Mouse (Mus musculus): ENCODE results near the gene Vamp4. TPM values are rescaled to one million over a fixed set of nuclear protein-coding genes. Genes with fewer than 3 reads are reported as not detected.
A peak's percentile ranks its signal among the peaks of the same experiment; 100 is the strongest.

Gene Vamp4
- total and polyA plus RNA-seq, 3 experiments, result 19.8 to 68.6 (median 46.7) TPM

- Histone ChIP-seq H3K36me3 (replicated peaks) (peaks cover 82% of the 10 kb centered on the region), H3K4me3 (ENCODE audit: low read depth, low read length) (no peak overlapping the region), H3K9me3 (replicated peaks) (no peaks in the 10 kb centered on the region), H3K4me1 (ENCODE audit: insufficient read depth, low read depth, low read length) (peaks cover 39% of the 10 kb centered on the region), H3K27me3 (ENCODE audit: insufficient read depth, low read length) (no peaks in the 10 kb centered on the region)
- ATAC-seq (ENCODE audit: extremely low read depth, insufficient number of reproducible peaks, low FRiP score, poor library complexity, severe bottlenecking), result no peak
- TF ChIP-seq POLR2AphosphoS5 (IDR thresholded peaks at IDR 0.05; ENCODE audit: insufficient replicate concordance, low read depth, low read length), result no peak
- TF ChIP-seq TAL1 (conservative IDR thresholded peaks at IDR 0.05; ENCODE audit: low read depth, low read length), result no peak
- TF ChIP-seq GATA2 (IDR thresholded peaks at IDR 0.05; ENCODE audit: borderline replicate concordance, low read depth, low read length), result no peak
- TF ChIP-seq CTCF (IDR thresholded peaks at IDR 0.05; ENCODE audit: low read depth, low read length), result no peak
- no peak for TF ChIP-seq GATA1 (IDR thresholded peaks at IDR 0.05; ENCODE audit: borderline replicate concordance, low read length)
- DNase-seq (ENCODE audit: low spot score), result no peak
These were observed 27.1 kb upstream of the Vamp4 start for GRCm38 (mm10) chr1:162543231-162543630.

DNA sequence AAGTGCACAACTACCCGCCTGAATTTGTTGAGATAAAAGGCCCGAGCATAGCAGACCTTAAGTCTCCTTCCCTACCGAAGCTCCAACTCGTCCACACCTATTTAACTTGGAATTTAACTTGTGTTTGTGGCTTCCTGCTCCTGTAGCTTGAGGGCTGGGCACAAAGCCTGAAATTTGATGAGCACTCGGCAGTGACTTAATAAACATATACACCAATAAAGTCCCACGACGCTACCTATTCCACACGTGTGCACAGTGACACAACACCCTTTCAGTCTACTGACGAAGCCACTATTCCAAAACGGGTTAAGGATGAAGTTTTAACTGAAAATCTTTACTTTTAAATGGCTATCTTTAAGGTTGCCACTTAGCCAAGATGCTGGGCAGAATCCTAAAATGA lies 22.7 kb upstream of the Vamp4 start:
- Histone ChIP-seq H3K4me1 (ENCODE audit: insufficient read depth, low read depth, low read length) (peaks cover 42% of the 10 kb centered on the region), H3K36me3 (replicated peaks) (peaks cover 41% of the 10 kb centered on the region), H3K4me3 (ENCODE audit: low read depth, low read length) (peak overlapping the region; percentile 78), H3K27me3 (ENCODE audit: insufficient read depth, low read length) (no peaks in the 10 kb centered on the region), H3K9me3 (replicated peaks) (no peaks in the 10 kb centered on the region)
- no peak for ATAC-seq (ENCODE audit: extremely low read depth, insufficient number of reproducible peaks, low FRiP score, poor library complexity, severe bottlenecking)
- DNase-seq (ENCODE audit: low spot score), result no peak
- no peak for TF ChIP-seq CTCF (IDR thresholded peaks at IDR 0.05; ENCODE audit: low read depth, low read length)
- TF ChIP-seq TAL1 (conservative IDR thresholded peaks at IDR 0.05; ENCODE audit: low read depth, low read length), result no peak
- TF ChIP-seq GATA1 (IDR thresholded peaks at IDR 0.05; ENCODE audit: borderline replicate concordance, low read length), result no peak
- no peak for TF ChIP-seq GATA2 (IDR thresholded peaks at IDR 0.05; ENCODE audit: borderline replicate concordance, low read depth, low read length)
- no peak for TF ChIP-seq POLR2AphosphoS5 (IDR thresholded peaks at IDR 0.05; ENCODE audit: insufficient replicate concordance, low read depth, low read length)

GRCm38 (mm10) chr1:162548016-162548916 lies 22.0 kb upstream of the Vamp4 start, which contains the start of gene Mettl13:
Mettl13 (minus strand) TSS chr1:162548551.
- Histone ChIP-seq H3K4me3 (ENCODE audit: low read depth, low read length) (peak within 1 kb of the TSS; percentile 78), H3K9me3 (replicated peaks) (no peaks in the 10 kb centered on the region), H3K36me3 (replicated peaks) (peaks cover 35% of the 10 kb centered on the region), H3K4me1 (ENCODE audit: insufficient read depth, low read depth, low read length) (peaks cover 42% of the 10 kb centered on the region), H3K27me3 (ENCODE audit: insufficient read depth, low read length) (no peaks in the 10 kb centered on the region)
- peak; percentile 99 for DNase-seq (ENCODE audit: low spot score)
- no peak for TF ChIP-seq POLR2AphosphoS5 (IDR thresholded peaks at IDR 0.05; ENCODE audit: insufficient replicate concordance, low read depth, low read length)
- TF ChIP-seq GATA2 (IDR thresholded peaks at IDR 0.05; ENCODE audit: borderline replicate concordance, low read depth, low read length), result no peak
- no peak for TF ChIP-seq GATA1 (IDR thresholded peaks at IDR 0.05; ENCODE audit: borderline replicate concordance, low read length)
- no peak for TF ChIP-seq TAL1 (conservative IDR thresholded peaks at IDR 0.05; ENCODE audit: low read depth, low read length)
- TF ChIP-seq CTCF (IDR thresholded peaks at IDR 0.05; ENCODE audit: low read depth, low read length), result no peak
- ATAC-seq (ENCODE audit: extremely low read depth, insufficient number of reproducible peaks, low FRiP score, poor library complexity, severe bottlenecking), result peak; percentile 96

DNA sequence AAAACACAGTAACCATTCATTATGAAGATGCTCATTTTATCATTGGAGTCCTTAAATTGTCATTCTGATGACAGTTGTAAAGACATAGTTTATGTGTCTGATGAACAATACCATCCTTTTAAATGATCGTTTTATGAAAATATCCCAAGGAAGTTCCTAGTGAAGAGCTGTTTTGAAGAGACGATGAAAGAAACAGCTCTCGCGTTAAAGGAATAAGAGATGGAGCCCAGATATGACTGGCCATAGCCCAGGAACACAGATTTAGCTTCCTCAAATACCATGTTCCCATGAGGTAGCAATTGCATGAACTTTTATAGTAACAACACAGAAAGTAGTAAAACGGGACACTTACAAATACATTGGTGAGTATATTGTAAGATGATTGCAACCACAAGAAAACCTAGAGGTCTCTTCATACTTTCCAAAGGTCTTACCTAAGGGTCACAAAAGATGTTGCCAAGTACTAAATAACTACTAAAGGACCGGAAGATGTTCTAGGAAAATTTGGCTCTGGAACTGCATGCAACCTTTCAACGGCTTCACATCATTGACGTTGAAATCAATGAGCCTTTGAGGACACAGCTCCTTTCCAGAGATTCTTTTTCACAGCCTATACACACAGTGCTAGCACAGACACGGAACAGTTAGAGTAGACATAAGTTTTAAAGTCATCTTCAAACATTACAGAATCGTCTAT lies 21.2 kb upstream of the Vamp4 start:
- Histone ChIP-seq H3K4me1 (ENCODE audit: insufficient read depth, low read depth, low read length) (peaks cover 39% of the 10 kb centered on the region), H3K36me3 (replicated peaks) (peaks cover 28% of the 10 kb centered on the region), H3K9me3 (replicated peaks) (no peaks in the 10 kb centered on the region), H3K27me3 (ENCODE audit: insufficient read depth, low read length) (no peaks in the 10 kb centered on the region), H3K4me3 (ENCODE audit: low read depth, low read length) (peak overlapping the region; percentile 78)
- TF ChIP-seq POLR2AphosphoS5 (IDR thresholded peaks at IDR 0.05; ENCODE audit: insufficient replicate concordance, low read depth, low read length), result no peak
- TF ChIP-seq GATA2 (IDR thresholded peaks at IDR 0.05; ENCODE audit: borderline replicate concordance, low read depth, low read length), result no peak
- TF ChIP-seq CTCF (IDR thresholded peaks at IDR 0.05; ENCODE audit: low read depth, low read length), result no peak
- no peak for TF ChIP-seq GATA1 (IDR thresholded peaks at IDR 0.05; ENCODE audit: borderline replicate concordance, low read length)
- TF ChIP-seq TAL1 (conservative IDR thresholded peaks at IDR 0.05; ENCODE audit: low read depth, low read length), result no peak
- no peak for ATAC-seq (ENCODE audit: extremely low read depth, insufficient number of reproducible peaks, low FRiP score, poor library complexity, severe bottlenecking)
- no peak for DNase-seq (ENCODE audit: low spot score)

DNA sequence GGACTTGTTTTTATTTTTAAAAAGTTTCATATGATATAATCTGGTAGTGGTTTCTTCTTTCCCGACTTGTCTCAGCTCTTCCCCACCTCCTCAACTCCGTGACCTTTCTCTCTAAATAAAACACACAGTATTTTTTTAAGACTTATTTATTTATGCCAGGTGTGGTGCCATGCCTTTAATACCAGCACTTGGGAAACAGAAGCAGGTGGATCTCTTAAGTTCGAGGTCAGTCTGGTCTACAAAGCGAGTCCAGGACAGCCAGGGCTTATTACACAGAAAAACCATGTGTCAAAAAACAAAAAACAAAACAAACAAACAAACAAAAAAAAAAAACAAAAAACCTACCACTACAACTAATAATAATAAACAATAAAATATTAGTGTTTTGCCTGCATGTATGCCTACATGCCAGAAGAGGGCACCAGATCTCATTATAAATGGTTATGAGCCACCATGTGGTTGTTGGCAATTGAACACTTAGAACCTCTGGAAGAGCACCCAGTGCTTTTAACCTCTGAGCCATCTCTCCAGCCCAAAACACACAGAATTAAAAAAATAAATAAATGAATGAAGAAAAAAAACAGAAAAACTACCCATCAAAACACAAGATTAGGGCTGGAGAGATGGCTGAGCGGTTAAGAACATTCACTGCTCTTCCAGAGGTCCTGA lies 20.6 kb upstream of the Vamp4 start:
- H3K36me3 ChIP-seq (replicated peaks), result peaks cover 21% of the 10 kb centered on the region
- H3K27me3 ChIP-seq (ENCODE audit: insufficient read depth, low read length), result peaks cover 4% of the 10 kb centered on the region; the same call in 1 of the 2 replicates
- DNase-seq (ENCODE audit: low spot score) (no peak), ATAC-seq (ENCODE audit: extremely low read depth, insufficient number of reproducible peaks, low FRiP score, poor library complexity, severe bottlenecking) (no peak)
- no peak overlapping the region for H3K4me3 ChIP-seq (ENCODE audit: low read depth, low read length)
- H3K9me3 ChIP-seq (replicated peaks), result no peaks in the 10 kb centered on the region
- H3K4me1 ChIP-seq (ENCODE audit: insufficient read depth, low read depth, low read length), result peaks cover 33% of the 10 kb centered on the region
- no peak for TF ChIP-seq GATA2 (IDR thresholded peaks at IDR 0.05; ENCODE audit: borderline replicate concordance, low read depth, low read length)
- no peak for TF ChIP-seq TAL1 (conservative IDR thresholded peaks at IDR 0.05; ENCODE audit: low read depth, low read length)
- no peak for TF ChIP-seq GATA1 (IDR thresholded peaks at IDR 0.05; ENCODE audit: borderline replicate concordance, low read length)
- TF ChIP-seq POLR2AphosphoS5 (IDR thresholded peaks at IDR 0.05; ENCODE audit: insufficient replicate concordance, low read depth, low read length), result no peak
- TF ChIP-seq CTCF (IDR thresholded peaks at IDR 0.05; ENCODE audit: low read depth, low read length), result no peak
